Comparison of ENCODE assay signal across 20 mouse cellular contexts in genomic region chr2:60135796-60136195, GRCm38 (mm10).
DNase-seq lines count a peak whose midpoint lies in the region; ATAC-seq lines count a peak whose summit lies in the region.
"Had no signal": no experiment of that assay in that cellular context is flagged by ENCODE, and none has a peak within 500 bp of the region (broad histone marks: within the 10 kb centered on the region; RNA-seq: fewer than 3 reads in every experiment).

No protein-coding gene starts in this region.

- peak; percentile 52 for ATAC-seq in granulocyte monocyte progenitor cell, adult 5-6 weeks (replicated peaks; ENCODE audit: poor library complexity, severe bottlenecking)
- no peak for ATAC-seq in frontal cortex, adult (ENCODE audit: low TSS enrichment)
- ATAC-seq: CD4-positive, CD25-positive, alpha-beta regulatory T cell, adult 4 months; forebrain, embryonic 15.5 days; intestine, postnatal 0 days had no signal

- intact Hi-C loops in heart, postnatal 14 days (cut with DNase I): no loop called here

- DNase-seq in heart, adult 11 months: peak; percentile 56
- DNase-seq in heart, postnatal 14 days: no peak
- DNase-seq in 416B (ENCODE audit: low read depth) (peak; percentile 21), R1 (ENCODE audit: low read depth, low spot score) (peak; percentile 27)
- DNase-seq in adrenal gland, adult 8-10 months: no peak
- DNase-seq in Muller cell, postnatal 12 days (ENCODE audit: inconsistent ontology term): no peak
- DNase-seq: adrenal gland, postnatal 14 days; cerebellum, adult 11 months; cerebellum, adult 2 months; cerebellum, adult 9-11 months; cerebellum, postnatal 25 days; embryo, embryonic 11 days; gastrocnemius, adult 2 months; gastrocnemius, postnatal 14 days; heart, adult 2 months had no signal

Comparison
In these comparisons a context has a peak if more than half of its experiments do, and no peak if none do; other contexts are left out.
1. DNase-seq: peak in heart, adult 11 months (single experiment), 416B (single experiment) and R1 (single experiment); none in heart, postnatal 14 days (0 of 2), adrenal gland, adult 8-10 months (single experiment) and Muller cell, postnatal 12 days (single experiment).